ENCODE assay signal across 8 mouse cellular contexts in the genomic region with DNA sequence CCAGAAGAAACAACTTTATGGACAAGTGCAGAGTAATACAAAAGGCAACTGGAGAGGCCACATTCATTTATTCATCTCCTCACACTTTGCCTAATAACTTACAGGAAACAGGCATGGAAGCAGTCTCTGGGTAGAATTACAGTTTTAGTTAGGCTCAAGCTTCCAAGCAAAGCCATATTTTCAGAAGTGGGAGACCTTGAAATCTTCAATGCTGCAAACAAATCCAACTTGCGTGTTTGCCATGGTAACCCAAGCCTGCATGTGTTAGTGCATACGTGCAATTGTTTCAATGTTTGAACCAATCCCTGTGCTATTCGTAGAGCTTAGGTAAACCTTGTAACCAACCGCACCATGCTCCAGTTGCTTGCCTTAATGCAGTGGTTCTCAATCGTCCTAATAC.
DNase-seq lines count a peak whose midpoint lies in the region; ATAC-seq and TF ChIP-seq lines count a peak whose summit lies in the region.

No protein-coding gene starts in this region.

- TF ChIP-seq POLR2A in ES-Bruce4 (IDR thresholded peaks at IDR 0.05; ENCODE audit: insufficient read depth, low read length) = no peak

- H3K4me2 ChIP-seq in heart, embryonic 14.5 days (ENCODE audit: low read length) = peak overlapping the region; percentile 77

- H3K4me1 ChIP-seq in heart, embryonic 14.5 days (ENCODE audit: control insufficient read depth in 2 of 2, insufficient read depth in 2 of 2, low read length in 2 of 2) = peaks cover 0 to 10% of the 10 kb centered on the region in 2 experiments; a peak in 2 of 4 replicates
- no peaks in the 10 kb centered on the region for H3K4me1 ChIP-seq in ES-Bruce4 (ENCODE audit: control insufficient read depth, insufficient read depth, low read length)

- peak overlapping the region in 1 of 2 experiments; percentile 96; a peak in 2 of 4 replicates for H3K27ac ChIP-seq in heart, embryonic 14.5 days (replicated peaks in 1 of 2; ENCODE audit: control insufficient read depth in 1 of 2, insufficient read depth in 1 of 2, low read depth in 2 of 2, low read length in 2 of 2)
- no peak overlapping the region for H3K27ac ChIP-seq in ES-Bruce4 (ENCODE audit: insufficient read depth, low read length)

- peak overlapping the region; percentile 76 for H3K9ac ChIP-seq in heart, embryonic 14.5 days (ENCODE audit: low read length)
- peak overlapping the region; percentile 57 for H3K9ac ChIP-seq in ES-Bruce4 (ENCODE audit: low read depth, poor library complexity, severe bottlenecking)

- no peak for ATAC-seq in heart, embryonic 14.5 days (ENCODE audit: insufficient number of reproducible peaks, insufficient read depth, low FRiP score, low read depth)
- peak; percentile 38 for ATAC-seq in granulocyte monocyte progenitor cell, adult 5-6 weeks (replicated peaks; ENCODE audit: poor library complexity, severe bottlenecking)
- ATAC-seq in megakaryocyte, adult 5-6 weeks (ENCODE audit: poor library complexity, severe bottlenecking) = peak; percentile 1; the same call in 1 of the 2 replicates

- H3K27me3 ChIP-seq in heart, embryonic 14.5 days (ENCODE audit: control insufficient read depth, insufficient read depth, low read length) = no peaks in the 10 kb centered on the region
- H3K27me3 ChIP-seq in ES-Bruce4 (ENCODE audit: control insufficient read depth, insufficient read depth, low read length, poor library complexity, severe bottlenecking) = no peaks in the 10 kb centered on the region

- no peaks in the 10 kb centered on the region for H3K9me3 ChIP-seq in heart, embryonic 14.5 days (ENCODE audit: control insufficient read depth, low read length)
- H3K9me3 ChIP-seq in ES-Bruce4 (replicated peaks; ENCODE audit: control insufficient read depth, insufficient read depth, low read length, poor library complexity, severe bottlenecking) = no peaks in the 10 kb centered on the region

- H3K4me3 ChIP-seq in heart, embryonic 14.5 days (ENCODE audit: control insufficient read depth in 1 of 2, insufficient read depth in 1 of 2, low read depth in 1 of 2, low read length in 2 of 2) = peak overlapping the region; percentile 71 to 96
- peak overlapping the region; percentile 49 for H3K4me3 ChIP-seq in ES-Bruce4 (ENCODE audit: low read depth, low read length)

- TF ChIP-seq CTCF in ES-Bruce4 (IDR thresholded peaks at IDR 0.05; ENCODE audit: low read depth, low read length) = no peak

- WGBS in heart, embryonic 14.5 days = 43% methylated on average over 5 of the region's 5 CpGs

- TF ChIP-seq EP300 in ES-Bruce4 (IDR thresholded peaks at IDR 0.05; ENCODE audit: insufficient read depth, low read depth, low read length) = no peak

- no peaks in the 10 kb centered on the region for H3K36me3 ChIP-seq in heart, embryonic 14.5 days (ENCODE audit: control insufficient read depth, insufficient read depth, low read length)
- no peaks in the 10 kb centered on the region for H3K36me3 ChIP-seq in ES-Bruce4 (ENCODE audit: control insufficient read depth, insufficient read depth, low read length, poor library complexity, severe bottlenecking)

- no peak for DNase-seq in heart, adult 18-20 months
- DNase-seq in Muller cell, postnatal 12 days (ENCODE audit: inconsistent ontology term) = no peak
- no peak for DNase-seq in urinary bladder, postnatal 14 days (ENCODE audit: low spot score)
- no peak for DNase-seq in layer of hippocampus, postnatal 36 days
